Mouse (Mus musculus) neural tube, postnatal 0 days (tissue): ENCODE results near the gene Tmem29. TPM values are rescaled to one million over a fixed set of nuclear protein-coding genes. Genes with fewer than 3 reads are reported as not detected.

Experiments used
- polyA plus RNA-seq: library from polyadenylated mRNA; unstranded; fragments of >200 nt; fragmentation: Nextera tagmentation; extraction: Ambion mirVana; gene quantifications from 2 replicates; pipeline ENCODE4 v1.2.1, GENCODE M21; 2015

Gene Tmem29
- 76.7 and 76.9 TPM in 2 replicates for polyA plus RNA-seq

GRCm38 (mm10) chrX:150458766-150459350, at the start of gene Tmem29:
TSS of gene Tmem29 (minus strand) at chrX:150459154.

Other genes starting within 250 kb of the Tmem29 start
- 9.7 and 11.5 TPM in 2 replicates for gene Alas2, start 88.2 kb upstream of the Tmem29 start, polyA plus RNA-seq
- 2.6 and 3.3 TPM in 2 replicates for gene Pfkfb1, start 129.1 kb upstream of the Tmem29 start, polyA plus RNA-seq
- gene Apex2, start 130.7 kb upstream of the Tmem29 start, polyA plus RNA-seq, result 12.2 and 13.9 TPM in 2 replicates
- 72.6 and 78.9 TPM in 2 replicates for gene Tro, start 198.4 kb upstream of the Tmem29 start, polyA plus RNA-seq